Mouse (Mus musculus) frontal cortex, adult 2 months (tissue): Measurements from ENCODE around the gene 1700028P14Rik. TPM values are rescaled to one million over a fixed set of nuclear protein-coding genes. Genes with fewer than 3 reads are reported as not detected.
"Not testable (repeated sequence)": the region's sequence is repeated elsewhere in the genome, so short reads cannot be mapped to it uniquely, and the experiment has no call there.

Experiments
- DNase-seq, 2 experiments: peaks; one replicate each; pipeline ENCODE4 v3.0.0; 2022; ENCODE audit warnings: low spot score in 1 of 2; ENCODE audit errors: extremely low spot score in 1 of 2
- polyA plus RNA-seq: library from polyadenylated mRNA; depleted of rRNA; stranded (reverse); fragments of >200 nt; gene quantifications from 2 replicates; pipeline ENCODE4 v1.2.3, GENCODE M21; 2012; rRNA removed

The 1700028P14Rik gene
- 0.82 and 1.1 TPM in 2 replicates for polyA plus RNA-seq

GRCm38 (mm10) chr19:23652644-23653043 lies at the start of gene 1700028P14Rik:
Gene 1700028P14Rik, minus strand, starts transcription at chr19:23652812.
- peak in 1 of 2 experiments; percentile 58 for DNase-seq

GRCm38 (mm10) chr19:23699131-23699530 lies 46.5 kb upstream of the 1700028P14Rik start:
- no peak for DNase-seq

- DNase-seq, result no peak
Observed at GRCm38 (mm10) chr19:23698366-23698765, 45.8 kb upstream of the 1700028P14Rik start.

DNA sequence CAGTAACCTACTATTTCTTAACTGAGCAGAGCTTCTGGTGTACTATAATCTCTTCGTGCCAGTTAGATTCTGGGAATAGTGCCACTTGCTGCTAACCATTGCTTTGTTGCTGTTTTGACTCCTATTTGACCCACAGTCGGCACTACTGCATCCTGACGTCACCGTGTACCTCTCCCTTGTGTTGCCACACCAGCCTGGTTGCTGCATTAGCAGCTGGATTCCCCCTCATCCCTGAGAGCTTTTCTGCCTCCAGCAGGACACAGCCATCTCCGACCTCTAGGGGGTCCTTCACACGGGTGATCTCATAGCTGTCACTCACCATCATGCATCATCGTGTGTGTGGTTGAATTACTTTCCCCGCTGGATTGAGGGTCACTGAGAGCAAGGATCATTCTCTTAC lies 45.2 kb upstream of the 1700028P14Rik start:
- DNase-seq, result peak in 1 of 2 experiments; percentile 11

DNA sequence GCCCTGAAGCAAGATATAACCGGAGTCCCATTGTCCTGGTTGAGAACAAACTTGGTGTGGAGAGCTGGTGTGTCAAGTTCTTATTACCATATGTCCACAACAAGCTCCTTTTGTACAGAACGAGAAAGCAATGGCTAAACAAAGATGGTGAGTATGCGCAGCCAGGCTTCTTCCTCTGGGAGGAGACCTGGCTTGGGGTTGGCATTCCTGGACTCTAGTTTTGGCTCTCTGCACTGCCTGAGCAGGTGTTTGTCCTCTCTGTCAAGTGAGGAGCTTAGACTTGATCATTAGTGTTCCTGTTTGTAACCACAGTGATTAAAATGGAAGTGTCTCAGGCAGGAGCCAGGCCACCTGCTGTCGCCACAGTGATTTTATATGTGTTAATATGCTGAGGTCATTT lies 41.7 kb upstream of the 1700028P14Rik start:
- no peak for DNase-seq

DNA sequence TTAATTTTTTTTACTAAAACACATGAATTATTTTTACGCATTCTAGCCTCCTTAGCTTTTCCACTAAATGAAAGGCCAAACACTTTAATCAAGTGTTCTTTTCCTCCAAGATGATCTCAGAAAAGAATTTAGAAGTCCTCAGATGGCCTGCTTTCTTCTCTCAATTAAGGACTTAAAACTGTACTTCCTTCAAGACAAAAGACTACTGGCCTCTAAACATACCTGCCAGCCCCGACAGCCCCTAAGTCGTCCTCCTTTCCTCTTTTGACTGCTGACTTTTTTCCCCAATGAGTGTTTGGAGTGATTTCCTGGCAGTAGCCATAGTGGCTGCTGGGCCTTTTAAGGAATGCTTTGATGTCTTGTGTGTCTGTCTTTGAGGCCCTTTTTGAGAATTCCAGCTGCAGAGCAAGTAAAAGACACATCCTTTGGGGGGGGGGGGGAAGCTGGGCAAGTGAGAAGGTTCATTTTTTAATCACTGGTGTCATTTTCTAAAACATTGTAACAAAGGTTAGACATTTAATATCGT lies 35.9 kb upstream of the 1700028P14Rik start:
- peak in 1 of 2 experiments; percentile 11 for DNase-seq

- peak; percentile 40 to 83 for DNase-seq
Observed at GRCm38 (mm10) chr19:23687296-23688021, 34.8 kb upstream of the 1700028P14Rik start, which contains the start of gene Ptar1. Gene Ptar1, plus strand, starts transcription at chr19:23687429.

DNA sequence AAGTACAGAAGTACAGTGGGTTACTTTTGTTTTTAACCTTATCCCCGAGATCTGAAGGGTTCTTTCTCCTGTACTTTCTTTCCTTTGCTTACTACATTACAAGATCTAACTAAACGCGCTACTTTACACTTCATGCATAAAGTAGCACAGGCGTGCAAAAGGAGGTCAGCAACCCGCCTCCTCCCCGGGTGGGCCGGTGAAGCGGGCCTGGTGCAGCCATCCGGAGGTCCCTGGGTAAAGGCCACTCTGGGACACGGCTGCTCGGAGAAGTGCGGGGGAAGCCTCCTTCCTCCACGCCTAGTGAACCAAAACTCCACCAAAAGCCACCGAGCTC lies 34.3 kb upstream of the 1700028P14Rik start:
- no peak for DNase-seq

GRCm38 (mm10) chr19:23675656-23676055 lies 23.0 kb upstream of the 1700028P14Rik start:
- DNase-seq, result not testable (repeated sequence)

GRCm38 (mm10) chr19:23673021-23673420 lies 20.4 kb upstream of the 1700028P14Rik start:
- DNase-seq, result no peak

- no peak for DNase-seq
Observed at GRCm38 (mm10) chr19:23668142-23668655, 15.6 kb upstream of the 1700028P14Rik start.

DNA sequence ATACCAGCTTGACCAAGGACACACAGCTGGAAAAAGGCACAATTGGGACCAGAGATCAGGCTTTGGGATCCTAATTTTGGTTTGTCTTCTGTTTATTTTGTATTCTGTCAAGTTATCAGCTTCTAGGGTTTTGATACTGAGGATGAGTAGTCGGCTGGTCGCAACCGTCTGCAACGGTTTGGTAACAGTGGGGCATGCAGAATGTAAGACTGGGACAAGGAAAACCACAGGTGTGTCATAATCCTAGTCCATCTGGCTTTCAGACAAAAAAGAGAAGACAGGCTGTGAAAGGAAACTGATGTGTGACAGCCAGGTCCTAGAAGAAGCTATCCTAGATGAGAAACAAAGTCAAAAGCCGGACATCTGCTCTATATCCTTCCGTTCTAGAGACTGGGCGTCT lies 11.5 kb upstream of the 1700028P14Rik start:
- no peak for DNase-seq

DNA sequence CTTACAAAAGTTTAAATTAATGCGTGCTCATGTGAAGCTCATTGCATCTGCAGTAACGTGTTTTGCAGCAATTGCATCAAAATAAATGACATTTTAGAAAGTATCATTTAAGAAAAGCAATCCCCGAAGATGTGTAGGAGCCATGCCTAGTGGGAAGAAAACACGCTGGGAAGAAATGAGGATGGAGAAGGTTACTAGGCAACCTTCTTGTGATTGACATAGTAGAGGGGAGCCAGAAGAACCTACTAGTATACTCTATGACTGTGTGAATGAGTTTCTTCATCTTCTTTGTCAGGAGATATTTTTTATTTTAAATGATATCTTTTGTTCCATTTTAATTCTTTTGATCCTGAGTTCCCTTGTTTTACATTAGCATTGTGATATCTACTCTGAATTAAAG lies 5.7 kb upstream of the 1700028P14Rik start:
- no peak for DNase-seq

DNA sequence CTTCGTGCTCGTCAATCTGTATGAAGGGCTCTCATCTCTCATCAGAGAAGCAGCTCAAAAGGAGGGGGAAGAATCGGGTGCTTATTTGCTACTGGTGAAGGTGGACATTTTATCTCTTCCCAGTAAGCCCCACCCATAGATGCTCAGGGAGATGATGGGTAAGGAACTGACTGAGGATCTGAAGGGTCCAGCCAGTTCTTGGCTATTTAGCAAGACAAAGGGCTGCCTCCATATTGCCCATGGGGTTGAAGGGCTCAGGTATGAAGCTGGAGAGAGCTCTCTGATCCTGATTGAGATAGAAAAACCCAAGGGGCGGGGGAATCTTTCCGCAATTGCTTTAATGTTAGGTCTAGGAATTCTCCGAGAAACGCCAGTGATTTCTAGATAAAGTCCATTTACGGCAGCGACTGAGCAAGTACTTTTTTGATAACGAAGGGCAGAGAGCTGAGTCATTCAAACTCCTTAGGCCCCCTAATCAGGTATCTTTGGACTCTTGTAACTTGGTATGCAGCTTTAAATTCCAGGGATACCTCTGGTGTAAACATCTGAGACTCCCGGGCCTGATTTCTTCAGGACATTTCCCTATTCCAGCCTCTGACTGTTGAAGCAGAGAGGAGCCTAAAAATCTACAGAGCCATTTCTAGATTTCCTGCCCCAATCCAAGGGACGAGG lies 4.8 kb upstream of the 1700028P14Rik start:
- DNase-seq, result no peak

- no peak for DNase-seq
Observed at GRCm38 (mm10) chr19:23653154-23653553, 542 bp upstream of the 1700028P14Rik start.

GRCm38 (mm10) chr19:23647308-23647707 lies 5.3 kb downstream of the 1700028P14Rik start:
- DNase-seq, result peak in 1 of 2 experiments; percentile 59

- DNase-seq, result peak; percentile 52 to 72
Observed at GRCm38 (mm10) chr19:23645347-23645746, 7.3 kb downstream of the 1700028P14Rik start.

DNA sequence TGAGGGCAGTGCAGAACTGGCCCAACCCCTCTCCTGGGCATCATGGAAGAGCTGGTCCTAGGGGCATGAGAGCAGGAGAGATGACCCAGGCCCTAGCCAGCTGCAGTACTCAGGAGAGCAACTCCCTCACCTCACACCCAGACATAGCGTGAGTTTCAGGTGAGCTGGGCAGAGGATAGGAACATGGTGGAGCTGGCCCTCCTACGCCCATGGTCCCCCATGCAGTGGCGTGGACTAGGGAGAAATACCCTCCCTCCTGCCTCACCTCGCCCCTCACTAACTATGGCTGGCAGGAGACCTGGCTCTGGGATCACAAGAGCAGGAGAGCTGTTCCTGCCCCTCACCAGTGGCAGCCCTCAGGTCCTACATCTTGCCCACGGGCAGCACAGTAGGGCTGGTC lies 8.8 kb downstream of the 1700028P14Rik start:
- no peak for DNase-seq

GRCm38 (mm10) chr19:23636786-23637185 lies 15.8 kb downstream of the 1700028P14Rik start:
- DNase-seq, result no peak

GRCm38 (mm10) chr19:23631611-23632492 lies 20.8 kb downstream of the 1700028P14Rik start:
- DNase-seq, result no peak
